Mouse (Mus musculus): ENCODE measurements around the gene 9230112D13Rik.

DNA sequence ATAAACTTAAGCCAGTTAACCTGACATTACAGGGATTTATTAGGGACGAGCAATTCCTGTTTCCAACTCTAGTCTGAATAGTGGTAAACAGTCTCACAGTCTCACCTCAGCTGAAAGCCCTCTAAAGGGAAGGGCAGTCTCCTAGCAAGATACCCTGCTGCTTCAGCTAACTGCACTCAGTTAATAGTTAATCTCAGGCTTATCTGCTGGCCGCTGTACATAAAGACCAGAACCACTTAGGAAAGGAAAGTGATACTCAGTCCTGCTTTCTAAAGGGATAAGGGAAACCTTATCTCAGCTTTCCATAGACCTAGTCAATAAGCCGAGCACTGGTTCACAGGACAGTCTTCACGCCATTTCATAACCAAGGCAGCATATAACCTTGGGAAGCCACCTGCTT, 13.3 kb upstream of the 9230112D13Rik start:
- no peak for TF ChIP-seq CTCF (IDR thresholded peaks at IDR 0.05; ENCODE audit: extremely low read depth, insufficient read depth, low read length)
- no peak for TF ChIP-seq POLR2A (IDR thresholded peaks at IDR 0.05; ENCODE audit: extremely low read depth, insufficient read depth, low read length)
